Mouse (Mus musculus): ENCODE measurements around the gene Asns. TPM values are rescaled to one million over a fixed set of nuclear protein-coding genes. Genes with fewer than 3 reads are reported as not detected.
"Not testable (repeated sequence)": the region's sequence is repeated elsewhere in the genome, so short reads cannot be mapped to it uniquely, and the experiment has no call there.

The Asns gene
- total RNA-seq, 2 experiments from 2014 or later = 96.0 to 105 TPM

- no peak for DNase-seq (ENCODE audit: extremely low spot score in 1 of 2, low spot score in 1 of 2)
Measured at GRCm38 (mm10) chr6:7689180-7689579, 3.9 kb downstream of the Asns start.

- DNase-seq (ENCODE audit: extremely low spot score in 1 of 2, low spot score in 1 of 2) = no peak
Measured at GRCm38 (mm10) chr6:7686047-7686446, 7.0 kb downstream of the Asns start.

GRCm38 (mm10) chr6:7676194-7676901, 16.7 kb downstream of the Asns start:
- DNase-seq (ENCODE audit: extremely low spot score in 1 of 2, low spot score in 1 of 2) = no peak

GRCm38 (mm10) chr6:7672438-7673253, 20.4 kb downstream of the Asns start:
- DNase-seq (ENCODE audit: extremely low spot score in 1 of 2, low spot score in 1 of 2) = no peak

- no peak for DNase-seq (ENCODE audit: extremely low spot score in 1 of 2, low spot score in 1 of 2)
Measured at GRCm38 (mm10) chr6:7671429-7671828, 21.6 kb downstream of the Asns start.

- no peak for DNase-seq (ENCODE audit: extremely low spot score in 1 of 2, low spot score in 1 of 2)
Measured at GRCm38 (mm10) chr6:7670588-7670987, 22.5 kb downstream of the Asns start.

GRCm38 (mm10) chr6:7669721-7670120, 23.3 kb downstream of the Asns start:
- DNase-seq (ENCODE audit: extremely low spot score in 1 of 2, low spot score in 1 of 2) = no peak

- DNase-seq (ENCODE audit: extremely low spot score in 1 of 2, low spot score in 1 of 2) = no peak
Measured at GRCm38 (mm10) chr6:7668332-7668731, 24.7 kb downstream of the Asns start.

- not testable (repeated sequence) for DNase-seq (ENCODE audit: extremely low spot score in 1 of 2, low spot score in 1 of 2)
Measured at GRCm38 (mm10) chr6:7665902-7666301, 27.2 kb downstream of the Asns start.

GRCm38 (mm10) chr6:7661455-7661854, 31.6 kb downstream of the Asns start:
- DNase-seq (ENCODE audit: extremely low spot score in 1 of 2, low spot score in 1 of 2) = no peak

GRCm38 (mm10) chr6:7660377-7661080, 32.5 kb downstream of the Asns start:
- DNase-seq (ENCODE audit: extremely low spot score in 1 of 2, low spot score in 1 of 2) = no peak

GRCm38 (mm10) chr6:7656601-7657000, 36.5 kb downstream of the Asns start:
- no peak for DNase-seq (ENCODE audit: extremely low spot score in 1 of 2, low spot score in 1 of 2)

- DNase-seq (ENCODE audit: extremely low spot score in 1 of 2, low spot score in 1 of 2) = no peak
Measured at GRCm38 (mm10) chr6:7648458-7648857, 44.6 kb downstream of the Asns start.

Other genes starting within 250 kb of the Asns start
- gene Tac1, start 138.4 kb downstream of the Asns start, total RNA-seq (2021) = 10 to 100 TPM in 1 of 2 experiments, 1 to 10 TPM in 1; 9.7 to 11.0 TPM
- 10 to 100 TPM; 10.4 TPM for gene C1galt1, start 151.6 kb upstream of the Asns start, total RNA-seq (2021)

Measured in layer of hippocampus, postnatal 25 days (tissue).